Mouse (Mus musculus): ENCODE results near the gene Nlrc5. TPM values are rescaled to one million over a fixed set of nuclear protein-coding genes. Genes with fewer than 3 reads are reported as not detected.

The Nlrc5 gene
- polyA plus RNA-seq, 1 experiment from 2014 or later: 0.11 TPM

DNA sequence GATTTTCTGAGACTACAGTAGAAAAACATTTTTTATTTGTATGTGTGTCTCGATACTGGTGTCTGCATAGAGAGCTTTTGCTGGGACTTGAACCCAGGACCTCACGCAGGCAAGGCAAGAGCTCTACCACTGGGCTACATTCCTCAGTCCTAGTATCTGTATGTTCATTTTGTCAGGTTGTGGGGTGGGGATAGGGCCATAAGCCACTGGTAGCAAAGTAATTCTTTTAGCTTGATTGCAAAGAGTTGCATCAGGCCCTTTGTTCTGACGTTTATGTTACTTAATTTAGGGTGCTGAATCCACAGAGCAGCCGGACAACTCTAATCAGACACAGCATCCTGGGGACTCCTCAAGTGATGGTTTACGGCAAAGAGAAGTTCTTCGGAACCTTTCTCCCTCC lies 43.7 kb upstream of the Nlrc5 start:
- ATAC-seq (ENCODE audit: insufficient read depth): no peak
- no peak overlapping the region for H3K9ac ChIP-seq
- 92% methylated on average over 6 of the region's 6 CpGs for WGBS
- peaks cover 64% of the 10 kb centered on the region for H3K36me3 ChIP-seq (ENCODE audit: insufficient read depth)
- H3K4me1 ChIP-seq (ENCODE audit: insufficient read depth): peaks cover 5% of the 10 kb centered on the region; the same call in 1 of the 2 replicates
- no peak overlapping the region for H3K4me3 ChIP-seq (ENCODE audit: low read depth, low read length)
- H3K27me3 ChIP-seq (ENCODE audit: insufficient read depth, low read length): no peaks in the 10 kb centered on the region
- no peak for TF ChIP-seq CTCF (IDR thresholded peaks at IDR 0.05; ENCODE audit: low read depth)
- no peaks in the 10 kb centered on the region for H3K9me3 ChIP-seq (ENCODE audit: low read depth, low read length)
- H3K4me2 ChIP-seq: no peak overlapping the region
- no peak overlapping the region for H3K27ac ChIP-seq (ENCODE audit: low read depth)
- DNase-seq: no peak

DNA sequence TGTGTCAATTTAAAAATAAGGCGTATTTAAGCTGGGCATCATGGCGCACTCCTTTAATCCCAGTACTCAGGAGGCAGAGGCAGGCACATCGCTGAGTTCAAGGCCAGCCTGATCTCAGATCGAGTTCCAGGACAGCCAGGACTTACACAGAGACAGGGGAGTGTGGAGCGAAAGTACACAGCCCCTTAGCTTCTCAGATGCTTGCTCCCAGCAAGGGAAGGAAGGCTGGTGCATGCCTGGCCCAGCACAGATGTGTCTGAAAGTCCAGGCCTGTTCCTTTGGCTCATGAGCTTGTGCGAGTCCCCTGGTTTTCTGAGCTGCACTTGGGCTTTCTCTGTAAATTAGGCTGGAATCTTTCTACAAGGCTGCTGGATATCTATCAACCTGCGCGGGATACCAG lies 43.2 kb upstream of the Nlrc5 start:
- Histone ChIP-seq H3K9me3 (ENCODE audit: low read depth, low read length) (no peaks in the 10 kb centered on the region), H3K4me3 (ENCODE audit: low read depth, low read length) (no peak overlapping the region), H3K4me2 (no peak overlapping the region), H3K36me3 (ENCODE audit: insufficient read depth) (peaks cover 68% of the 10 kb centered on the region), H3K9ac (no peak overlapping the region), H3K27me3 (ENCODE audit: insufficient read depth, low read length) (no peaks in the 10 kb centered on the region), H3K27ac (ENCODE audit: low read depth) (no peak overlapping the region), H3K4me1 (ENCODE audit: insufficient read depth) (peaks cover under 1% of the 10 kb centered on the region; the same call in 1 of the 2 replicates)
- ATAC-seq (ENCODE audit: insufficient read depth) (no peak), DNase-seq (no peak)
- TF ChIP-seq CTCF (IDR thresholded peaks at IDR 0.05; ENCODE audit: low read depth): no peak
- 93% methylated on average over 8 of the region's 8 CpGs for WGBS

DNA sequence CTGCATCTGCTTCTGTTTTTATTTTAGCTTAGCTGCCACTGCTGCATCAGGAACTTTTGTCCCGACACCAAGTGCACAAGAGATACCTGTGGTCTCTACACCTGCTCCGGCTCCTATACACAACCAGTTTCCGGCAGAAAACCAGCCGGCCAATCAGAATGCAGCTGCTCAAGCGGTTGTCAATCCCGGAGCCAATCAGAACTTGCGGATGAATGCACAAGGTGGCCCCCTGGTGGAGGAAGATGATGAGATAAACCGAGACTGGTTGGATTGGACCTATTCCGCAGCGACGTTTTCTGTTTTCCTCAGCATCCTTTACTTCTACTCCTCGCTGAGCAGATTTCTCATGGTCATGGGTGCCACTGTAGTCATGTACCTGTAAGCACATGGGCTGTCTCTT lies 42.0 kb upstream of the Nlrc5 start:
- 81% methylated on average over 12 of the region's 12 CpGs for WGBS
- no peak overlapping the region for H3K4me3 ChIP-seq (ENCODE audit: low read depth, low read length)

DNA sequence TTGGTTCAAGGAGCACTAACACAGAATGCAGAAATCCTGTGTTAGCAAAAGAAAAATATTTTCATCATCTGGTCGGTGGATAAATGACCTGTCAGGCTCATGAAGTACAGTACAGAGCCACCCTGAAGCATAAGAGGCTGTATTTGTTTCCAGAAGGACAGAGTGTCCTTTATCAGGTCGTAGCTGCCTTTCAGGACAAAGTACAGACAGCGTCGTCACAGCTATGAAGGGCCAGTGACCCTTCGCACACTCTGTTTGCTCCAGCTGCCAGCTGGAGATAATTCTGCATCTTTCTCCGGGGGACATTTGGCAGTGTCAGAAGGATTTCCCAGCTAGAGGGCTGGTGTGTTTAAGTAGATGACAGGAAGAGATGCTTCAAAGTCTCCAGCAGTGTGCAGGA lies 41.5 kb upstream of the Nlrc5 start:
- no peak overlapping the region for H3K9ac ChIP-seq
- ATAC-seq (ENCODE audit: insufficient read depth): no peak
- H3K4me3 ChIP-seq (ENCODE audit: low read depth, low read length): no peak overlapping the region
- peaks cover 81% of the 10 kb centered on the region for H3K36me3 ChIP-seq (ENCODE audit: insufficient read depth)
- H3K4me1 ChIP-seq (ENCODE audit: insufficient read depth): no peaks in the 10 kb centered on the region
- WGBS: 52% methylated on average over 6 of the region's 6 CpGs
- no peak overlapping the region for H3K4me2 ChIP-seq
- no peak for TF ChIP-seq CTCF (IDR thresholded peaks at IDR 0.05; ENCODE audit: low read depth)
- no peak overlapping the region for H3K27ac ChIP-seq (ENCODE audit: low read depth)
- DNase-seq: no peak
- no peaks in the 10 kb centered on the region for H3K9me3 ChIP-seq (ENCODE audit: low read depth, low read length)
- no peaks in the 10 kb centered on the region for H3K27me3 ChIP-seq (ENCODE audit: insufficient read depth, low read length)

More for the DNA sequence above, 42.0 kb upstream of the Nlrc5 start:
- Histone ChIP-seq H3K4me1 (ENCODE audit: insufficient read depth) (no peaks in the 10 kb centered on the region), H3K27me3 (ENCODE audit: insufficient read depth, low read length) (no peaks in the 10 kb centered on the region), H3K9ac (no peak overlapping the region), H3K36me3 (ENCODE audit: insufficient read depth) (peaks cover 80% of the 10 kb centered on the region), H3K27ac (ENCODE audit: low read depth) (no peak overlapping the region), H3K4me2 (no peak overlapping the region), H3K9me3 (ENCODE audit: low read depth, low read length) (no peaks in the 10 kb centered on the region)
- DNase-seq (peak; percentile 71), ATAC-seq (ENCODE audit: insufficient read depth) (no peak)
- peak; percentile 64 for TF ChIP-seq CTCF (IDR thresholded peaks at IDR 0.05; ENCODE audit: low read depth)

DNA sequence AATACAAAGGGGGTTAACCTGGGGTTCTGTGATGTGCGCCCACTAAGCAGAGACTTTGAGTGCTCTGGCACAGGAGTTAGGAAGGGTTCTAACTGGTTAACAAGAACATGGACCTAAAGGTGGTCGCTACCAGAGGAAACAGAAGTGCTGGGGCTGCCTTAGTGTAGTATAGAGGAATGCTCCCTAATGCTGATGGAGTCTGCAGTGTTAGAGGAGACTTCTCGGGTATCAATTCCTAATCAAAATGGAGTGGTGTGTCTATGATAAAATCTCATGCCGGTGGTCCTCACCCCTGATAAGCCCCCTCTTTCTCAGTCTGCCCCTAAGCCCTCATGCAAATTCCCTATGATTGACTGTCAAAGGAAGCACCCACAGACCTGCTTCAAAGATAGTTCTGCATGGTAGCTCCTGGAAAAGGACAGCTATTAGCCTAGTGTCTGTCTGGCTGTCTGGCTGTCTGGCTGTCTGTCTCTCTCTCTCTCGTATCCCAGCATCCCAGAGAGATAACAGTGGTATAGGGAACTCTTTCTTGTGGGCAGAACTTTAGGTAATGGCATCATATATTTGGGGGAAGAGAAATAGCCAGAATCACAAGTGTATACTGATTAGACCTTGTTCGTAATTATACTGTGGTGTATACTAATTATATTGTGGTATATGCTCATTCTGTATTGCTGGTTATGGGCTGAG lies 38.2 kb upstream of the Nlrc5 start:
- TF ChIP-seq CTCF (IDR thresholded peaks at IDR 0.05; ENCODE audit: low read depth): no peak
- DNase-seq (no peak), ATAC-seq (ENCODE audit: insufficient read depth) (no peak)
- no peaks in the 10 kb centered on the region for H3K27me3 ChIP-seq (ENCODE audit: insufficient read depth, low read length)
- H3K4me1 ChIP-seq (ENCODE audit: insufficient read depth): no peaks in the 10 kb centered on the region
- peaks cover 61% of the 10 kb centered on the region for H3K36me3 ChIP-seq (ENCODE audit: insufficient read depth)
- no peak overlapping the region for H3K27ac ChIP-seq (ENCODE audit: low read depth)
- H3K4me2 ChIP-seq: no peak overlapping the region
- H3K4me3 ChIP-seq (ENCODE audit: low read depth, low read length): no peak overlapping the region
- 82% methylated on average over 6 of the region's 6 CpGs for WGBS
- no peak overlapping the region for H3K9ac ChIP-seq
- H3K9me3 ChIP-seq (ENCODE audit: low read depth, low read length): no peaks in the 10 kb centered on the region

DNA sequence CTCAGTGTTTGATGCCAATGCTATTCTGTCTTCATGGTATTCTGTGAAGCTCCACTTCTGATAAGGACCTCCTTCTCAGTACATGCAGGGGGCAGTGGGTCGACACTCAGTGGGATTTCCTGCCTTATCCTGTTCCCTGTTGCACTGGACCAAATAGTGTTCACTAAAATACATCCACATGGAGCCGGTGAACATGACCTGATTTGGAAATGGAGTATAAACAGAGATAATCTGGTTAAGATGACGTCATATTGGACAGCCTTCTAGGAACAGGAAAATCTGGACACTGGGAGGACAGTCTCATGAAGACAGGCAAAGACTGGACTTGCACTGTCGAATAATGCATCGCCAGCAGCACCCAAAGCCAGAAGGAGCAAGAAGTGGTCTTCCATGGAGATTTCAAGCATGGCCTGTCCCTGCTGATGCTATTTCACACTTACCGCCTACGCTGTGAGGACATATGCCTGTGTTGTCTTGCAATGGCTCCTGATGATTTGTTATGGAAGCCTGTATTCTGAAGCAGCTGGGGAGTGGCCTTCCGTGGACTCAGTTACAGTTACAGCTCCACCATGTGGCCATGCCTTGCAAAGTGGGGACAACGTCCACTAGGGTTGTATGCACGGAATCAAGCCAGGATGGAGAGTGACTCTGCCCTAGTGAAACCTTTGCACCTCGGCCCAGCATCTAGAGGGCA lies 37.0 kb upstream of the Nlrc5 start:
- DNase-seq: peak; percentile 86
- Histone ChIP-seq H3K9ac (no peak overlapping the region), H3K9me3 (ENCODE audit: low read depth, low read length) (no peaks in the 10 kb centered on the region), H3K36me3 (ENCODE audit: insufficient read depth) (peaks cover 50% of the 10 kb centered on the region), H3K4me2 (no peak overlapping the region), H3K27ac (ENCODE audit: low read depth) (no peak overlapping the region), H3K27me3 (ENCODE audit: insufficient read depth, low read length) (no peaks in the 10 kb centered on the region), H3K4me1 (ENCODE audit: insufficient read depth) (no peaks in the 10 kb centered on the region), H3K4me3 (ENCODE audit: low read depth, low read length) (no peak overlapping the region)
- ATAC-seq (ENCODE audit: insufficient read depth): peak; percentile 75; the same call in 1 of the 2 replicates
- TF ChIP-seq CTCF (IDR thresholded peaks at IDR 0.05; ENCODE audit: low read depth): peak; percentile 82
- 50% methylated on average over 11 of the region's 11 CpGs for WGBS

DNA sequence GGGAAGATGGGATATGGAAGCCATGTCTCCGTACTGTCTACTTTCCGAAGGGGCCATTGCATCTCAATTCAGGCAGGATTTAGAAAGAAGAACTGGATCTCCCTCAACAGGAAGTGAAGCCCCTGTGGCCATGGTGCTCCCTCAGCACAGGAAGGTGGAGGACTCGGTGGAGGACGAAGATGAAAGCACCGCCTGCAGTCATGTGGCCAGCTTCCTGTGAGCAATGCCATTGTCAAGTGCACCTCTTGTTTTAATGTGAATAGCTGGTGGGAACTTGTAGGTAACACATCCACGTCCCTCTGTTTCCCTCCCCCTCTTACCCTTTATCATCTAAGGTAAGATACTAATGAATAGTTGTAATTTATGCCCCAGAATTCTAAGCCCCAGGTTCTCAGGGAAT lies 35.6 kb upstream of the Nlrc5 start:
- H3K36me3 ChIP-seq (ENCODE audit: insufficient read depth): peaks cover 36% of the 10 kb centered on the region
- no peak overlapping the region for H3K9ac ChIP-seq
- TF ChIP-seq CTCF (IDR thresholded peaks at IDR 0.05; ENCODE audit: low read depth): no peak
- no peak overlapping the region for H3K4me2 ChIP-seq
- no peaks in the 10 kb centered on the region for H3K27me3 ChIP-seq (ENCODE audit: insufficient read depth, low read length)
- no peak overlapping the region for H3K27ac ChIP-seq (ENCODE audit: low read depth)
- no peak overlapping the region for H3K4me3 ChIP-seq (ENCODE audit: low read depth, low read length)
- DNase-seq (no peak), ATAC-seq (ENCODE audit: insufficient read depth) (no peak)
- no peaks in the 10 kb centered on the region for H3K4me1 ChIP-seq (ENCODE audit: insufficient read depth)
- H3K9me3 ChIP-seq (ENCODE audit: low read depth, low read length): no peaks in the 10 kb centered on the region
- WGBS: 69% methylated on average over 6 of the region's 6 CpGs

All from lung, embryonic 14.5 days (tissue).